Mouse (Mus musculus) spleen, postnatal 10 days (tissue): ENCODE measurements around the gene Rpl38.

ENCODE experiments used
- DNase-seq, 2 experiments: peaks; one replicate each; pipeline ENCODE4 v3.0.0; 2021 to 2022; ENCODE audit warnings: low spot score in 2 of 2

Rpl38 gene

GRCm38 (mm10) chr11:114679582-114679981 is 11.3 kb downstream of the Rpl38 start:
- DNase-seq: no peak

GRCm38 (mm10) chr11:114680291-114680690 is 12.0 kb downstream of the Rpl38 start:
- DNase-seq: no peak

DNA sequence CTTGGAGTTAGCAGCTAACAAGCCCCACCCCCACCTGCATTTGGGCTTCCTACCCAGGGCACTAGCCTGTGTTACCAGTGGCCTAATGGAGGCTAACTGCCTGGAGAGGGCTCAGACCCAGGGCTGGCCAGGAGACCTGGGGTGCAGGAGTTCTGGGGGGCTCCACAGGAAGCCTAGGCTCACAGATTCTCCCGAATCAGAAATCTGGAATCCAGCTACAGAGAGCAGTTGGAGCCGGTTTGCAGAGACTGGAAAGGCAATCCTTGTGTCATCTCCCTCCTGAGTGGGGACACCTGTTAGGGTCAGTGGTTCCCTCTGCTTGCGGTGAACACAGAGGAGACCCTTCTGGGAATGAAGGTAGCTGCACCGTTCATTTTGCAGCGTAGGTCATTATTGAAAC is 12.7 kb downstream of the Rpl38 start:
- no peak for DNase-seq

DNA sequence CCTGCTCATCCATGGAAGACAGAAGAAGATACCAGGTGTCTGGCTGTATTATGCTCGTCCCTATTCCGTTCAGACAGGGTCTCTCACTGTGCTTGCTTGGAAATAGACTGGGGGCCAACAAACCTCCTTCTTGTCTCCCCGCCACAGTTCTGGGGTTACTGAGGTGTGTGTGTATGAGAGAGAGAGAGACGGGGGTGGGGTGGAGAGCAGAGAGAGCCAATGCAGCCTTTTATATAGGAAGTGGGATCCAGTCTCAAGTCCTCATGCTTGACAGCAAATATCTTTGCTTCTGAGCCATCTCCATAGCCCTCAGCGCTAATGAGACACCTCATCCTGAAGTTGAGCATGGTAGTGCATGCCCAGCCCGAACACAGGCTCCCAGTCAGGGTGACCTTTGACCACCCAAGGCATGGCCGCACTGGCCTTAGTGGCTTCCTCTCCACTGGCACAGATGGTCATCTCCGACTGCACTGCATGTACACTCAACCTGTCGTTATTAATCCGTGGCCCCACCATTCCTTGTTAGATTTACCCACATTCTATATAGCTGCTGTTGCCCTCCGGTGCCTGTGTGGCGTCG is 14.1 kb downstream of the Rpl38 start:
- DNase-seq: no peak

GRCm38 (mm10) chr11:114683029-114683721 is 14.9 kb downstream of the Rpl38 start:
- DNase-seq: no peak

DNA sequence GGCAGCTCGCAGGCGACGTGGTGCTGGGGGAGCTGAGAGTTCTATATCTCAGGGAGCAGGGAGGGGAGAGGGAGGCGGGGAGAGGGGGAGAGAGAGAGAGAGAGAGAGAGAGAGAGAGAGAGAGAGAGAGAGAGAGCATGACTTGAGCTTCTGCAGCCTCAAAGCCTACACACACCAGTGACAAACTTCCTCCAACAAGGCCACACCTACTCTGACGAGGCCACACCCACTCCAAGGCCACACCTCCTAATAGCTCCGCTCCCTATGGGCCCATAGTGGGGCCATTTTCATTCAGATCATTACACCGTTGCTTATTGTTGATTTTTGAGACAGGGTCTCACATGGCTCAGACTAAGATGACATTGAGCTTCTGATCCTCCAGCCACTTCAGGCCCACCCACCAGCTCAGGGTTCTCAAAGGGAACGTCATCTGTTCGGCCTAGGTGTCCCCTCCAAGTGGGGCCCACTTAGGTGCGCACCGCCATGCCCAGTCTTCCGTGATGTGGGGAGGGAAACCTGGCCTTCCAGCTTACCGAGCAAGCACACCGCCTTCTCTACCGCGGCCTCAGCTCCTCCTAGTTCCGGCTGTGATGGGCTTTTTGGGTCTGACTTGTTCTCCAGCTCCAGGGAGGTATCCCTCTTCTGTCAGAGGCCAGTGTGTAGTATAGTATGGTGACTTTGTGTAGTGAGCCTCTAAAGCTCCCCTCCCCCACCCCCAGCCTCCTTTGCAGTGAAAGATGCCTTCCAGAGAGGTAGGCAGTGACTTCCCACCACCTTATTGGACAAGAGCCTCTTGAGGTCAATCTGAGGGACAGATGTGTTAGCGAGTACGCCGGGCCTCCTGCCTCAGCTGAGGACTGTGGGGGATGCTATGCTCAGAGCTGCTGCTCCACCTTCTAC is 15.6 kb downstream of the Rpl38 start:
- DNase-seq: peak in 1 of 2 experiments; percentile 36

DNA sequence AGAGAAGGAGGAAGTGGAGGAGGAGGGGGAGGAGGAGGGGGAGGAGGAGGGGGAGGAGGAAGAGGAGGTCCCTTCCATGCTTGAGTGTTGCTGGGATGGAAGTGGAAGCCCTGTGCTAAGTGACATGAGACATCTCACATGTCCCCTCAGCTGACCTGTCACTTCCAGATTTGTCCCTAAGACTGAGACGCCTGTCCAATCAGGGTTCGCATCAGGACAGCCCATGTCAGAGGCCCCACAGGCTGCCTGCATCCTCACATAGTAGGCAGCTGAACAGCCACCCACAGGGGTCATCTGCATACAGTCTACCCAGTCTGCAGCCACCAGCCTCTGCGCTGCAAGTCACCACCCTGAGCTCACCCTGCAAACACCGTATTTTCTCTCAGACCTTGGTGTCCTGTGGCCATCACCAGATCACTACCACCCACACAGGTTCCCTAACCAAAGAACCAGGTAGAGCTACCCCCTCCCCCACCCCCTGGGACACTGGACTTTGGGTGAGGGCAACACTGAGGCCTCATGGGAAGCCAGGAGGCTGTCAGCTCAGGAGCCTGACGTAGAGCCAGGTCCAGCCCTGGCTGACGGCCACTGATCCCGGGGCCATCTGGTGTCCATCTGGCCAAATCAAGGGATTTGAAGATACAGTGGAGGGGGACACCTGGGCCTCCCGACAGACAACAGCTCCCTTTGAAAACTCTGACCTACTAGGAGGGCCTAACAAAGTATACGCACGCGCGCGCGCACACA is 16.5 kb downstream of the Rpl38 start:
- DNase-seq: no peak

GRCm38 (mm10) chr11:114685526-114686040 is 17.3 kb downstream of the Rpl38 start:
- no peak for DNase-seq

DNA sequence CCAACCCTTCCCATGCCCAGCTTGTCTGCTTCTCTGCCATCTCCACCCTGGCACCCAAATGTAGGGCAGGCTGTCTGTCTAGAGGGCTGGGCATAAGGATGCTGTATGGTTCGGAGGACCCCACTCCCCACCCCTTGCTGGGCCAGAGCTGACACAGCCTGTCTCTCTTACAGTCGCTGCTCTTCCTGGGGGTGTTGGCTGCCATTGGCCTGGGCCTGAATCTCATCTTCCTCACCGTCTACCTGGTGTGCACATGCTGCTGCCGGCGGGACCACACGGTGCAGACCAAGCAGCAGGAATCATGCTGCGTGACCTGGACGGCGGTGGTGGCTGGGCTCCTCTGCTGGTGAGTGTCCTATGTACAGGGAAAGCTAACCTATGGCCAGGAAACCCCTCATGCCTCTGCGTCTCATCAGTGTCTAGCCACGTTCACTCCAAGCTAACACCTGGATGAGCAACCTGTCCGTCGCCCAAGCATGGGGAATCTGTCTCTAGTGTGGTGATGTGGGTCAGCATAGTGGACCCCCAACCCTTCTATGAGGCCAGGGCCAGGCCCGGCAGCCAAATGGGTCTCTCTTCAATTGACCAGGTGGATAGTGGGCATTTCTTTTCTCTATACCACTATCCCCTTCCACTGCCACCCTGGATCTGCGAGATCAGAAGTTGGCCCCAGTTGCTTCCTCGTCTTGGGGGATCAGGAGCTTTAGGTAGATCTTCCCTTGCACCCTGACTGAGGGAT is 18.1 kb downstream of the Rpl38 start:
- DNase-seq: no peak

DNA sequence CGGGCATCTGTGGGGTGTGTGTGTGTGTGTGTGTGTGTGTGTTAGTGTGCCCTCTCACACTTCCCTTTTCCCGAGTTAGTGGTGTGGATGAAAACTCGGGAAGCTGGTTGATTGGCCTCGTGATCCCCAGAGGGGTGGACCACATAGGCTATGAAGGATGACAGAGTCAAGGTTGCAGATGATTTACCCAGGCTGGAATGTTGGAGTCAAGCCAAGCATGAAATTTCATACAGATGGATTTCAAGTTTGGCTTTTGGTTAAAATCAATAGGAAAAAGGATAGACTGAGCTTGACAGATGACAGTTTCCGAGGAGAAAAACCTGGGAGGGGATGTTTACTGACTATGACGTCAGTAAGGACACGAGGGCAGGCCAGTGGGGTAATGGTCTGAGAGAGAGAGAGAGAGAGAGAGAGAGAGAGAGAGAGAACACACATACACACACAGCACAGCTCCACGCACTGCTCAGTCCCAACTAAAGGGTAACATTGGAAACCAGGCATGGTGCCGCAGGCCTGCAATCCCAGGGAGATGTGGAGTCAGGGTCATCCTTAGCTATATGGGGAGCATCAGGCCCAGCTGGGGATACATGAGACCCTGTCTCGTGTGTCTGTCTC is 19.4 kb downstream of the Rpl38 start:
- no peak for DNase-seq

GRCm38 (mm10) chr11:114688729-114689128 is 20.4 kb downstream of the Rpl38 start:
- no peak for DNase-seq

DNA sequence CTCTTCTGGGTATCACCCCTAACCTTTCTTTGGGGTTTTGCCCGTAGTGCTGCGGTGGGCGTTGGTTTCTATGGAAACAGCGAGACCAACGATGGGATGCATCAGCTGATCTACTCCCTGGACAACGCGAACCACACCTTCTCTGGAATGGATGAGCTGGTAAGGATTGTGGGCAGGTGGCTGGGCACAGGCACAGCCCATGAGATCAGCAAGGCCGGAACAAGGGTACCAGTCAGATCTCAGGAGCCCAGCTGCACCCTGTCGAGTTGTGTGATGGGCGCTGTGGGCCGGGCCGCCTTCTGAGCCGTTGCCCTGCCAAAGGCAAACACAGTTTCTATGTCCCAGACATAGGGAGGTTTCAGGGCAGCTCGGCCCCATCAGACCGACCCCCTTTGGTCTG is 21.9 kb downstream of the Rpl38 start:
- DNase-seq: no peak

- DNase-seq: no peak
These were observed 23.3 kb downstream of the Rpl38 start for GRCm38 (mm10) chr11:114691454-114692182.

GRCm38 (mm10) chr11:114692601-114693000 is 24.3 kb downstream of the Rpl38 start:
- no peak for DNase-seq

DNA sequence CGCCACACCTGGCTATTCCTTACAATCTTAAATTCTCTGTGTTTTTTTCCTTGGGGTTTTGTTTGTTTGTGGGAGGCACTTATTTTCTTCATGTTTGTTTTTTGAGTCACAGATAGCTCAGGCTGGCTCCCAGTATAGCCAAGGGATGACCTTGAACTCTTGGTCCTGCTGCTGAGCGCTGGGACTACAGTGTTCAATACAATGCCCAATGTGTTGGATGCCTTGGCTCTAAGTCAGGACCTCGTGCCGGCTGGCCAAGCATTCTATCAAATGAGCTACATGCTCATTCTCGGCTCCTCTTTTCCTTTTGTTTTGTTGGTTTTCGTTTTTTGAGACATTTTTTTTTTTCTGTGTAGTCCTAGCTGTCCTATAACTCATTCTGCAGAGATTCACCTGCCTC is 25.1 kb downstream of the Rpl38 start:
- DNase-seq: no peak

- DNase-seq: no peak
These were observed 26.1 kb downstream of the Rpl38 start for GRCm38 (mm10) chr11:114694451-114694850.

- DNase-seq: no peak
These were observed 30.2 kb downstream of the Rpl38 start for GRCm38 (mm10) chr11:114698496-114698895.

GRCm38 (mm10) chr11:114699511-114699910 is 31.2 kb downstream of the Rpl38 start:
- DNase-seq: peak in 1 of 2 experiments; percentile 38

- peak in 1 of 2 experiments; percentile 60 for DNase-seq
These were observed 34.1 kb downstream of the Rpl38 start for GRCm38 (mm10) chr11:114702311-114702995.
